Mouse (Mus musculus) ZHBTc4 (cell line): ENCODE results near the gene Sh3kbp1.
A peak's percentile ranks its signal among the peaks of the same experiment; 100 is the strongest.

Experiments
- DNase-seq: peaks from one replicate; pipeline ENCODE4 v3.0.0-alpha.2; 2011; ENCODE audit warnings: low read depth, low spot score

Sh3kbp1 gene

DNA sequence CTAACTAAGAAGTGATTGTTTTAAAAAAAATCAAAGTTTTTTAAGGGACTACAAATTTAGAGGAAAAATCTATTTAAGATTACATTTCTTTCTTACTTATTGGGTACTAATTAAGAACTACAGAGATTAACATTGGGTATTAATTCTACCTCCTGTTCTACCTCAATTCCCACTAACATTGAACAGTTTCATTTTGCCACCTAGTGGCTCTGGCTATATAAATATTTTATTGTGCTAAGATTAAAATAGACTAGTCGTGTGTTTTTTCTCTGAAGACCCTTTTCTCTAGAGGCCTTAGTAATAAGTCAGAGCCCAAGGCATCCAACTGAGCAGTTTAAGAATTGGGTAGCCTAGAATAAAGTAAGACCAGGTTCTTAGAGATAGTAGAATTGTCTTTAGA, 288.1 kb downstream of the Sh3kbp1 start:
- DNase-seq, result no peak

DNA sequence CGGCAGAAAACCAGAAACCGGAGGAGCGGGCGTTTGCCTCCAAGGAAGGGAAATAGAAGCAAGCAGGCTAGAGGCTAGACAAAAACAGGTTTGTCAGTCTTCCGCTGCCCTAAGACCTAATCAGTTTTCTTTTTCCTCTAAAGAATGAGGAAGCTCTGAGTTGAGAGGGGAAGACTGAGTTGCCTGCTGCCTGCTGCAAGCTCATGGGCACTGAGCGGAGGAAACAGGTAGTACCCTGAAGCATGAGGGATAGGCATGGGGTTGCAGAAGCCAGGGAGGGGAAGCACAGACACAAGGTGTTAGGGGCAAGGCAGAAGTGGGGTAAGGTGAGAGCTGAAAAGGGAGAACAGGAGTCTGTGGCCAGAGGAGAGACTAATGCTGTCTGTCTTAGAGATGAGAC, 297.7 kb downstream of the Sh3kbp1 start:
- no peak for DNase-seq

DNA sequence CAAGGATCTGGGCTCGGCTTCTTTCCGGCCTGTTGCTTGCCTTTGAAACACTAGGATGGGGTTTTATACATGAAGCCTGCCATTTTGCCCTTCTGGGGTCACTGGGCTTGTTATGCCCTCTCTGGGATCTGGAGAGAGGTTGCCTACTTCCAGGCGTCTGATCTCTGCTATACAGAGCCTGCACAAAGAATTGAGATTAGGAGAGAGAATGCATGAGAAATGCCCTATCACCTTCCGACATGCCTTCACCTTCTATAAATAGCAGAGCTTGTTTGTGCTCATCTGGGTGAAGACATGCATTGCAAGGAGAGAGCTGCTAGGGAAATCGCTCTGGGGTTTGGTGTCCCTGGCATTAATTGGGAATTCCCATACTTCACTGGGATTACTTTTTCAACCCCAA, 301.1 kb downstream of the Sh3kbp1 start:
- no peak for DNase-seq

DNA sequence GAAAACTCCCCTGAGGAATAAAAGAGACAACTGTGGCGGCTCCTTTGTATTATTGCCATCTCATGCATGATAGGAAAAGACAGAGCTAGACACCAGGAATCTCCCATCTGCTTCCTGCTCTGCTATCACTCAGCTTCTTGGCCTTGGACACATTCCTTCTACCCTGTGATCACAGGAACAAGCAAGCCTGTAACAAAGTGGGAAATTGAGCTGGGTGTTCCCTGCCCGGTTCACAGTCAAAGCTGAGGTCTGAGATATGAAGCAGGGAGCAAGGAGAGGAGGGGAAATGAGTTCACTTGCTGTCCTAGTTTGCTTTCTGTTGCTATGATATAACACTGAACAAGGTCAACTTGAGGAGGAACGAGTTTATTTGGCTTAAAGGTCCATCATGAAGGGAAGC, 301.8 kb downstream of the Sh3kbp1 start:
- no peak for DNase-seq

DNA sequence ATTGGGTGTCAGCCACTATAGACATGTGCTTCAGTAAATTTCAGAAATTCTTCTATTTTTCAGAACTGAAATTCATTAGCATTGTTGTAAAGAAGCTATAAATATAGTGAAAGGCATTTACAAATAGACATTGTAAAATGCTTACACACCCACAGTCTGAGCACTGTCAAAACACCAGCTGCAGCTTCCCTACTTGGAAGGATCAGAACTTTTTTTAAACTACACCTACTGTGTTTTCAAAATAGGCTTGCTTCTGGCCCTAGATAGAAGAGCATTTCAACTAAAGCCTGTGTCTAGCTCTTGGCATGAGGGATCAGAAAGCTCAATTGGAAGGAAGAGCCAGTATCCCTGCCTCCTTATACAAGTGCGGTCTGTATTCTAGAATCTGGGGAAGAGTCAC, 305.0 kb downstream of the Sh3kbp1 start:
- DNase-seq, result no peak

DNA sequence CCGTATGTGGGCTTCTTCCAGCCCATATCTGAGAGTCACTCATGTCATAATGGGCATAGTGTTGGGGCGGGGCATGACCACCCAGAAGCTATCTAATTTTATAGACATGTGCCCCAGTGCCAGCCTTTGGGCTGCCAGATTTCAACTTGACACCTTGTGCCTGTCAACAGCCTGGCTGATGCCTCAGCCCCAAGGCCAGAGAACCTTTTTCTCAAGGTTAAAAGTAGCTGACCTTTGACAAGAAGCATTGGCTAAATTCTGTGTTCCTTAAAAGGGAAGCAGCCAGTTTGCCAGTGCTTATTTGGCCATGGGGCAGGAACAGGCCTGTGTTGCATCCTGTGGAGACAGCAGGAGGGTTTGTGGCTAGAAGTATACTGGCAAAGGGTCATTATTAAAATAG, 315.5 kb downstream of the Sh3kbp1 start:
- no peak for DNase-seq

DNA sequence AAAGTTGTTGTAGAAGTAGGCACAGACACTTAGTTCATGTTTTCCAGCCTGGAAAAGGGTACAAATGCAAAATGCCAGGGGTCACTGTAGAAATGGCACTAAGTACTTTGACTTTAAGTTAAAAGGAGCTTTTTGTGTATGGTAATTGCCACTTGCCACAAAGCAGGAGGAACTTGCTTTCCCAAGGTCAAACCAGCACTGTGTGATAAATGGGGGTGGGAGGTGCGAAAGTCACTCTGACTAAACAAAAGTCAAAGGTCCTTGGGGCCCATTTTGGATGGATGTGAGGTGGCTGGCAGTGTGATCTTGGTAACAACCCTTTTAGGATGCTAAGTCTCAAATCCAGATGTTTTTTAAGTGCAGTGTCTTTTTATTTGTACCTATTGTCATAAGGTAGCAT, 316.5 kb downstream of the Sh3kbp1 start:
- peak; percentile 66 for DNase-seq

DNA sequence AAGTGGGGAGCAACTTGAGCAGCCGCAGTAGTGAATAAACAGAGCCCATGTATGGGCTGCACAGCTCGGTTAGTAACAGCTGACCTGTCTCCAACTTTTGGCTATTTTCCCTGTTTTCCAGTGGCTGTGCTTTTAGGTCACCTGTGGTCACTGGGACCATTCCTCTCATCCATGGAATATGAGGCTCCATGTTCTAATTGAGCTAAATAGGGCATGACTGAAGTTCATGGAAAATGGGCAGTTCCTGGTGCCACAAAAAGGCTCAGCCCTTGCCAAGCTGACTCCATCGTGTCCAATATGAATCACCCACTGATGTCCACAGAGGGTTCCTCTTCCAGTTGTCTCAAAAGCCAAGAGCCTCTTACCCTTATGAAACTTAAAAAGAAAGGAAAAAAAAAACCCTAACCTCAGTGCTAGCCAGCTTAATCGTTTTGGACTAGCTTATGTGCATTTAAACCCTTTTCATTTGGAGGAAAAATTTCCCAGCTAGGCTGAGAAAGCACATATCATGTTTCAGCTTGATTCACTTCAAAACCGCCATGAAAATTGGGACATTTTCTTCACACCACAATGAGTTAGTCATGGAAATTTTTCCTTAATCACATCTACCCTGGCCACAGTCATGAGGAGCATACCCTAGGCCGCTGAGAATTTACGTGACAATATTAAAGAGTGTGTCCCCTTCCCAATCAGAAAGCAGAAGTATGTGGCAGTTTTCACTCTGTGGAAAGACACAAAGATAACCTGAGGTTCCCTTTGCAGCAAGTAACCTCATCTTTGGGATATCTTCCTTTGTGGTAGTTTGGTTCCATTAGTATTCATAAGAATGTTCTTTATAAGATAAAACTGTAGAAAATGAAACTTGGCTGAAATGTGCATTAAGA, 326.7 kb downstream of the Sh3kbp1 start:
- DNase-seq, result no peak

DNA sequence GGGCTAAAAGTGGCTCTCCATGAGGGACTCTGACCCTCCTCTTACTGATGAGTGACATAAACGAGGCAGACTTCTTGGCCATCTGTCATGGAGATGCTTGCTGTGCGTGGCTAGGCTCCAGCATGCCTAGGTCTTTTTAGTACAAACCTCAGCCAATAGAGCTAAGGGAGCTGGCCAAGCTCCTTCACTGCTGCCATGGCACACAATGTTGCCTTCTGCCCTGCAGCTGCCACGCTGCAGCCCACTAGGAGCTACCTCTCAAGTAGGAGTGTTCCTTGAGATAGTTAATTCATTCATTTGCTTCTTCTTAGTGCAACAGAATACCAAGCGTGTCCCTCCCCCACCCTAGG, 327.3 kb downstream of the Sh3kbp1 start:
- no peak for DNase-seq

DNA sequence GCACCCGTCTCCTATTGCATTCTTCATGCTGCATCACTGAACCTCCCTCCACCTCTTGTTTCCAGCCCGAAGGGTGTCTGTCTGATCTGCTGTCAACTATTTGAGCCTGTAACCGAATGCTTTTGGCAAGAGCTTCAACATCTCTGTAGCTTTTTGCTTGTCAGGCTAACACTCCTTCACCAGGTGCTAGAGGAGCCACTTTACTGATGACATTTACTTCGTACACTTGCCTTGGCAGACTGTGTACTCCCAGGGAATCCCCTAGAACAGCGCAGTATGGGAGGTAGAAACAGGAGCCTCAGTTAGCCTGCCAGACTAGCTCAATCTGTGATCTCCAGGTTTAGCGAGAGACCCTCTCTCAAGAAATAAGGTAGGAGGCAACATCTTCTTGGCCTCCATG, 328.4 kb downstream of the Sh3kbp1 start:
- no peak for DNase-seq

DNA sequence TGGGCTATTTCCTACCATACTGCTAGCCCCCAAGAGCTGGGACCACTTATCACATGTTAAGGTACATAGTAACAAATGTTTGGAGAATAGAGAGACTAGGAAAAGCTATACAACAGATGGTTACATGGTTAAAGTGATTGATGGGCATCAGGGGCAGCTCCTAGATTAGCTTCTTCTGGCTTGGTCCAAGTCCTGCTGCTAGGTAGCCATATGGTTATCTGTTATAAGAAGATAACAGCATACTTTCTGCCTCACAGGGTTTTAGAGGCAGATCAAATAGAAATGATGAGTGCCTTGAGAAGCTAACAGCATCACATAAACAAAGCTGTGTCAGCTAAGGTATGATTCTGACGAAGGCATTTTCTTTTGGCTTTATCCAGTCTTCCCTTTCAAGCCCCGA, 334.3 kb downstream of the Sh3kbp1 start:
- no peak for DNase-seq

DNA sequence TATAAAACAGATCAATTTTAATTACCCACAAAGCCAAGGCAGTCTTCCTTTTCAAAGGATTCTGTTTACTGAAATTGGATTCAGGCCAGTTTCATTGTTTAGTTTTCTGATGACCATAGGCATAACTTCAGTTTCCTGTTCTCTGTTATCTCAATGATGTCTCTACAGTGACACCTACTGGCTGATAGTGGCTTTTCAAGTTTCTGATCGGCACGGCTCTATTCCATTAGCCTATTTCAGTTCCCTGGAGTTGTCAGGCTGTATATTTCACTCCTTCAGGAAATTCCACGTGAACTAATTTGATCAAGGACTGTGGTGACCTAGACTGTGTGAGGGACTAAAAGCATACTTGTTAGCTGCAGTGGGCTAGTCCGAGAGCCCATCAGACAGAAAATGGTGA, 336.2 kb downstream of the Sh3kbp1 start:
- DNase-seq, result peak; percentile 59

DNA sequence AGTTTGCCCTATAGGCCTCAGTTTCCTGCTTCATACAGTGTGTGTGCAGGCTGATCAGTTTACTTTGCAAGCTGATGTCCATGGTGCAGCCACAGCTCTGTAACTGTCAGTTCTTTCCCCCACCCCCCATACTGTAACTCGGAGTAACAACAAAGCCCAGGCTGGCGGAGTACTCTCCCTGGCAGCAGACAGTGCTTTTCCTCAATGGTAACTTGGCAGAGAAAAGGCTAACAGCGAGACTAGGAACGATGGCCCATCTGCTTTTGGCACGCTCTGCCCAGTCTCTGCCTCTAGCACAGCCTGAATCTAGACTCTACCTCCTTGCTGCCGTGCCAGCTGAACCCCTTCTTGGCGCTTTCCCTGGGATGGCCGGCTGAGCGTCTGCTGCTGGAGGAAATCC, 336.9 kb downstream of the Sh3kbp1 start:
- DNase-seq, result no peak

DNA sequence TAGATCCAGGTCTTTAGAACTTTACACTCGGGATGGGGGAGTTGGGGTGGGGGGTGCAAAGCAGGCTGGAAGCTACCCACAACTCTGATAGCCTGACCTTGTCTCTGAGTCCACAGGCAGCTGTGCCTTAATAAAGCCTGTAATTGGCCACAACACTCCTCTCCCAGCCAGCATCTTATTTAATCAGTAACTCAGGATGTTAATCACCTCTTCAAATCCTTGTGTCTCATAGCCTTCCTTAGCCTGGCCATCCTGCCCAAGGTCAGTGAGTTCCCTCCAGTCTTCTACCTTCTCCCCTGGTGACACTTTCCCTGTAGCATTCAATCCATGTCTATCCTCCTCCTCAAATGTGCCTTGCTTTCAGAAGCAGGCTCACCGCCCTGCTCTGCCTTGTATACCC, 342.0 kb downstream of the Sh3kbp1 start:
- DNase-seq, result no peak

DNA sequence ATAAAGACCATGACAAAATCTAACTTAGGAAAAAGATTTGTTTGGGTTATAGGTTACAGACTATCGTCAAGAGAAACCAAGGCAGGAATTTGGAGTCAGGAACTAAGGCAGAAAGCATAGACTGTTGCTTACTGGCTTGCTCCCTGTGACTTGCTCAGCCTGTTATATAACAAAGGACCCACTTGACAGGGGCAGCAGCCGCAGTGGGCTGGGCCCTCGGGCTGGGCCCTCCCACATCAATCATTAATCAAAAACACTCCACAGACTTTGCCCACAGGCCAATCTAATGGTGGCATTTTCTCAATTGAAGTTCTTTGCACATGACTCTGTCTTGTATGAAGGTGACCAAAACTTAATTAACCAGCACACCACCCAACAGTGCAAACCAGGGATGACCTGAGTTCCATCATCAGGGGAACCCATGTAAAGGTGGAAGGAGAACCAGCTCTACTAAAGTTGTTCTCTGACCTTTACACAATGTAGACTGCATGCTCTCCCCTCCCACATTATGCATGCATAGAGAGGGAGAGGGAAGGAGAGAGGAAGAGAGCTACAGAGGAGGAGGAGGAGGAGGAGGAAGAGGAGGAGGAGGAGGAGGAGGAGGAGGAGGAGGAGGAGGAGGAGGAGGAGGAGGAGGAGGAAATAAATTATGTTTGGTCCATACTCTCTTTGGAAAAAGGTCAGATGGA, 344.2 kb downstream of the Sh3kbp1 start:
- no peak for DNase-seq

DNA sequence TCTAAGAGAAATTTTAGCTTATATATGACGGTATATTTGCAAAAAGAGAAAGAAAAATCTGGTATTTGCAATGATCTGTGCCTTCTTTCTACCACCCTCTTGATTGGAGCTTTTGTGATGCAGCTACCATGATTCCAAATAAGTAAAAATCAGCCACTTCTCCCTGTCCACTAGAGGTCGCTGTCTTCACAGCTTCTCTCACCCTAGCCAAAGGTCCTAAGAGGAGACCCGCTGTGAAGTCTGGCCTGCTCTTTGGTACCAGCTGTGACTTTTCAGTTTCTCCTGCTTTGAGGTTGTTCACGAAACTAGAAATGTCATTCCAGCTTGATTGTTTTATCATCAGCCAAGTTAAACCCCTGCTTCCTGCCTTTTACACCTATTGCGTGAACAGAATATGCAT, 346.7 kb downstream of the Sh3kbp1 start:
- peak; percentile 80 for DNase-seq

DNA sequence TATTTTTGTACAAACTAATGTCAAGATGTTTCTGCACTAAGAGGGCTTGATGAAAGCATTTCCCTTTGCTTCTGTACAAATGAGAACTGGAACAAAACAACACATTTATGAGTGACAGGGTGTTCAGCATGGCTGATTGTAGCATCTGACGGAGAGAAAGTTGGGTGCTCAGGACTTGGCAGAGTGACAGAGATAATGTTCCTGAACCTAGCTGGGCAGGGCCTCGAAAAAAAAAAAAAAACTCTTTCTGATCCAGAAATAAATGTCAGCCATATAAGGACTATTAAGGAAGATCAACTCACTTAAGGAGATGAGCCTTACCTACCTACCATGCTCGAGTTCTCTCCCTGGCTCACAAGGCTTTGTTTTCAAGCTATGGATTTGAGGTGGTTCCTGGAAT, 349.2 kb downstream of the Sh3kbp1 start:
- DNase-seq, result no peak

DNA sequence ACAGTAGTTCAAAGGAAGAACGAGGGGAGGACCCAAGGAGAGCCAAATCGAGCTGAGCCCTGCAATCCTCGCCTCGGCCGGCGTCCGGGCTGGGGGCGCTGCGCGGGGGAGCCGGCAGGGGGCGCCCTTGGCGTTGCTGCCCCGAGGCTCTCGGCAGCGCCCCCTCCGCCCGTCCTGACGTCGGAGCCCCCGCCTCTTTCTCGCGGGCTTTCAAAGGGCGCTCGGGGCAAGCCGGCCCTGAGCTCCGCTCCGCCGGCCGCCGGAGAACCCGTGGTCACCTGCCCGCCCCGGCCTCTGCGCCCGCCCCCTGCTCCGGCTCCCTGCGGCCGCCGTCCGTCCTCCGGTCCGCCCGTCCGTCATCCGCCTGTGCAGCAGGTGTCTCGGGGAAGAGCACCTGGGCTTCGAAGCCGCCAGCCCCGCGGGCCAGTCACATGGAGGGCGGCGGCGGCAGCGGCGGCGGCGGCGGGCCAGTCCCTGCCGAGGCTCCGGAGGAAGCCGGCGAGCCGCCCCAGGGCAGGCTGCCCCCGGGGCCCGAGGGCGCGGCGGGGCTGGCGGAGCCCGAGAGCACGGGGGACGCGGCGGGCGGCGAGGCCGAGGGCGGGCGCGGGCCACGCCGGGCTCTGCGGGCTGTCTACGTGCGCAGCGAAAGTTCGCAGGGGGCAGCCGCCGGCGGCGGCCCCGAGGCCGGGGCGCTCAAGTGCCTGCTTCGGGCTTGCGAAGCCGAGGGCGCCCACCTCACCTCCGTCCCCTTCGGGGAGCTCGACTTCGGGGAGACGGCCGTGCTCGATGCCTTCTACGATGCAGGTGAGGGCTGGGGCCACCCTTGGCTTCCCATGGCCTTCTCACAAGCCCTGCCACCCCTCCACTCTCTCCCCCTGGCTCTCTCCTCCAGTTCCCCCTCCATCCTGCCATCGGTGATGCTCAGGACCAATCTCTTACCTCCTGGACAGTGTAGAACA, 361.2 kb downstream of the Sh3kbp1 start, which contains the start of gene Map3k15:
Map3k15 (plus strand) TSS at position 432 of the 959 bp plus-strand sequence.
- peak; percentile 80 for DNase-seq

DNA sequence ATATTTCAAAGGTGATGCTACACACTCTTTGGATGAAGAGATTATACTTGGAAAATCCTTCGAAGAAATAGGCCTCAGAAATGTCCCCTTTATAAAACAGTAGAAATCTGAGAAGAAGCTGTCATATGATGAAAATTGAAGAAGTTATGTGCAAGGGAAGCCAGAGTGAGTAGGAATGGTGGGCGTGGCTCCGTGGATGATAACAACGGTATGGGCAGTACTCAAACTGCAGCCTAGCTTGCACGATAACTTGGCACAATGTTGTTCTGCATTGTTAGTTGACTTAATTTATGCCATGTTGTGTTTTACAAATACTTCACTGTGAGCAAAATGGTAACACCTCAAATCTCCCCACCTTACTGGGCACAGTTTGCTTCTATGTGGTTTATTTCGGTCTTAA, 368.7 kb downstream of the Sh3kbp1 start:
- no peak for DNase-seq
